Mouse (Mus musculus) spleen, adult 2 months (tissue): ENCODE measurements around the gene Sh2d2a.
"Not testable (repeated sequence)": the region's sequence is repeated elsewhere in the genome, so short reads cannot be mapped to it uniquely, and the experiment has no call there.

Source experiments
- CTCF ChIP-seq: fragments of 200-500 bp; IDR thresholded peaks from 2 replicates; pipeline ENCODE4 v1.5.1; 2011; ENCODE audit warnings: mild to moderate bottlenecking, inconsistent platforms; ENCODE audit not compliant: insufficient read depth, insufficient read length, insufficient replicate concordance; ENCODE audit errors: extremely low read depth
- POLR2A ChIP-seq: fragments of 200-500 bp; IDR thresholded peaks from 2 replicates; pipeline ENCODE4 v1.6.1; 2011; ENCODE audit warnings: low read depth, low read length, inconsistent platforms

DNA sequence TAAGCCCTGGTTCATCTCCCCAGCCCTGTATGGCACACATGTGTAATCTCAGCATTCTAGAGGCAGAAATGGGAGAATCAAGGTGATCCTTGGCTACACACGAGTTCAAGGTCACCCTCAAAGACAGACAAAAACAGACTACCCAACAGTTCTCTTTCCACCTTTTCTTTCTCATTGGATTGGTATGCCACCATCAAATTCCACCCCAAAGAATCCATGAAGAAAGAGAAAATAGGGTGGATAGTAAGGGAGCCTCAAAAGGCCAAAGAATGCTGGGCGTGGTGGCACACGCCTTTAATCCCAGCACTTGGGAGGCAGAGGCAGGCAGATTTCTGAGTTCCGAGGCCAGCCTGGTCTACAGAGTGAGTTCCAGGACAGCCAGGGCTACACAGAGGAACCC, 17.6 kb downstream of the Sh2d2a start:
- TF ChIP-seq CTCF, POLR2A: not testable (repeated sequence)
